Mouse (Mus musculus) thymus, adult 2 months (tissue): Measurements from ENCODE around the gene Sh3pxd2a. TPM values are rescaled to one million over a fixed set of nuclear protein-coding genes. Genes with fewer than 3 reads are reported as not detected.

Source experiments
- DNase-seq: peaks from one replicate; pipeline ENCODE4 v3.0.0; 2021
- H3K27ac ChIP-seq: fragments of 200-500 bp; 2 replicates; pipeline ENCODE4 v1.5.1; 2012; ENCODE audit warnings: low read length, control low read depth; ENCODE audit not compliant: control insufficient read depth, insufficient read depth
- H3K27me3 ChIP-seq: fragments of 200-500 bp; 2 replicates; pipeline ENCODE4 v1.6.1; 2012; ENCODE audit warnings: mild to moderate bottlenecking, low read length, moderate library complexity, mixed read lengths; ENCODE audit not compliant: control insufficient read depth, insufficient read depth
- H3K36me3 ChIP-seq: fragments of 200-500 bp; 2 replicates; pipeline ENCODE4 v1.6.1; 2012; ENCODE audit warnings: mild to moderate bottlenecking, low read length, moderate library complexity; ENCODE audit not compliant: control insufficient read depth, insufficient read depth
- H3K4me1 ChIP-seq: fragments of 200-500 bp; replicated peaks from 2 replicates; pipeline ENCODE4 v1.6.1; 2012; ENCODE audit warnings: low read length; ENCODE audit not compliant: control insufficient read depth, insufficient read depth
- H3K4me3 ChIP-seq: fragments of 200-500 bp; 2 replicates; pipeline ENCODE4 v1.5.1; 2012; ENCODE audit warnings: mild to moderate bottlenecking, low read length, control low read depth, moderate library complexity; ENCODE audit not compliant: control insufficient read depth, insufficient read depth
- CTCF ChIP-seq: fragments of 200-500 bp; IDR thresholded peaks from 2 replicates; pipeline ENCODE4 v1.5.1; 2012; ENCODE audit warnings: mild to moderate bottlenecking, control low read depth, low read length, moderate library complexity, borderline replicate concordance; ENCODE audit not compliant: control insufficient read depth, poor library complexity, insufficient read depth; ENCODE audit errors: extremely low read depth
- POLR2A ChIP-seq: fragments of 200-500 bp; IDR thresholded peaks from 2 replicates; pipeline ENCODE4 v1.6.1; 2012; ENCODE audit warnings: mild to moderate bottlenecking, low read length, control low read depth, moderate library complexity; ENCODE audit not compliant: control insufficient read depth, poor library complexity, insufficient read depth; ENCODE audit errors: extremely low read depth
- WGBS: fragments of 180-500 bp; shearing (Covaris S2); methylation state at CpG from one replicate; pipeline ENCODE4 v1.1.7; 2018; 5-methylcytosine and 5-hydroxymethylcytosine counted together
- polyA plus RNA-seq: library from polyadenylated mRNA; depleted of rRNA; stranded (reverse); fragments of >200 nt; gene quantifications from 2 replicates; pipeline ENCODE4 v1.2.3, GENCODE M21; 2012

The Sh3pxd2a gene
- polyA plus RNA-seq, 1 experiment: 19.4 TPM

DNA sequence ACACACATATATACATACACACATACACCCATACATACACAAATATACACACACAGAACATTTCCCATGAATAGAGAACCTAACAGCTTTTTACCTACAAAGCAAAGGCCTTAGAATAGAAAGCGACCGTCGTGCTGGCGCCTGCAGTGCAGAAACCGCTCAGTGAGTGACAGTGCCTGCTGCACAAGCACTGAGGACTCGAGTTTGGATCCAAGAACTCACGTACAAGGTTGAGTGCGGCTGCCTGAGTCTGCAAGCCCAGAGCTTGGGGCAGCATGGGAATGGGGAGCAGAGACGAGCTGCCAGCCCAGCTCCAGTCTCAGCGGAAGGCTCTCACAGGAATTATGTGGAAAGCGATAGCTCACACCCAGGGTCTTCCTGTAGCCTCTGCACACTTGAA, 43.7 kb downstream of the Sh3pxd2a start:
- TF ChIP-seq POLR2A: no peak
- TF ChIP-seq CTCF: no peak
- Histone ChIP-seq H3K27ac (no peak overlapping the region), H3K27me3 (no peaks in the 10 kb centered on the region), H3K4me1 (no peaks in the 10 kb centered on the region), H3K4me3 (no peak overlapping the region), H3K36me3 (peaks cover 6% of the 10 kb centered on the region; the same call in 1 of the 2 replicates)
- WGBS: 96% methylated on average over 11 of the region's 11 CpGs
- DNase-seq: no peak

DNA sequence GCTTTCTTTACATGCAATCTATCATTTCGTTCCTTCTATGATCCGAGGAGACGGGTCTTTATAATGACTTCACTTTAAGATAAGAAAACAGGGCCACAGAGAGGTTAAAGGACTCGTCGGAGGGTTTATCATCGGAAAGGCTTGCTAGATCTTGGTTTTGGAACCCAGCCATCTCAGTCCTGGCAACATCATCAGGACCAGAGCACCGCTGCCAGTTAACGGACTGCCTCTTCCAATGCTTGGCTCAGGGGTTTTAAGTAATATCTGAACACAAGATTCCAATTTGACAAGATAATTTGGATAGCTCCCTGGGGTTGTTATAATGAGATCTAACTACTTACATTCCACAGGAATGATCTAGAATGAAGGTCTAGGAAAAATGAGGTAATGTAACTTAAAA, 45.0 kb downstream of the Sh3pxd2a start:
- no peak overlapping the region for H3K4me3 ChIP-seq
- H3K36me3 ChIP-seq: peaks cover 6% of the 10 kb centered on the region; the same call in 1 of the 2 replicates
- no peak for TF ChIP-seq CTCF
- TF ChIP-seq POLR2A: no peak
- DNase-seq: no peak
- H3K4me1 ChIP-seq: no peaks in the 10 kb centered on the region
- no peak overlapping the region for H3K27ac ChIP-seq
- WGBS: over 99% methylated on average over 8 of the region's 8 CpGs
- H3K27me3 ChIP-seq: no peaks in the 10 kb centered on the region

DNA sequence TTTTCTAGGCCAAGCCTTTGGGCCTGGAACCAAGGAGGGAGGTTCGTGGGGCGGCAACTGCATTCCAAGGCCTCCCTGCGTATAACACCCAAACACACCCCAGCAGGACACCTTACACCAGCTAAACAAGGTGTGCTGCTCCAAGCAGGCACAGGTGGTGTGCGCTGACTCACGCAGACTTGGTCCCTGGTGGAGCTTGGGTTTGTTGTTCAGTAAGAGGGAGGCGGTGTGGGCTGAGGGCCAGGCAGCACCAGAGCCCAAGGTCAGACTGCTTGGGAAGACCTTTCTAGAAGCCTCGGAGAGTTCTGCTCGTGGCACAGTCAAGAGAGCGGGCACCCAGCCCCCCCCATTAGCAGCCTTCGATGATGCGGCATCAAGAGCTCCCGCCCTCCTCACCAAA, 48.0 kb downstream of the Sh3pxd2a start:
- Histone ChIP-seq H3K36me3 (no peaks in the 10 kb centered on the region), H3K27ac (no peak overlapping the region), H3K27me3 (no peaks in the 10 kb centered on the region), H3K4me3 (no peak overlapping the region), H3K4me1 (peaks cover 15% of the 10 kb centered on the region)
- WGBS: 94% methylated on average over 12 of the region's 12 CpGs
- TF ChIP-seq CTCF (no peak), POLR2A (no peak)
- DNase-seq: no peak

DNA sequence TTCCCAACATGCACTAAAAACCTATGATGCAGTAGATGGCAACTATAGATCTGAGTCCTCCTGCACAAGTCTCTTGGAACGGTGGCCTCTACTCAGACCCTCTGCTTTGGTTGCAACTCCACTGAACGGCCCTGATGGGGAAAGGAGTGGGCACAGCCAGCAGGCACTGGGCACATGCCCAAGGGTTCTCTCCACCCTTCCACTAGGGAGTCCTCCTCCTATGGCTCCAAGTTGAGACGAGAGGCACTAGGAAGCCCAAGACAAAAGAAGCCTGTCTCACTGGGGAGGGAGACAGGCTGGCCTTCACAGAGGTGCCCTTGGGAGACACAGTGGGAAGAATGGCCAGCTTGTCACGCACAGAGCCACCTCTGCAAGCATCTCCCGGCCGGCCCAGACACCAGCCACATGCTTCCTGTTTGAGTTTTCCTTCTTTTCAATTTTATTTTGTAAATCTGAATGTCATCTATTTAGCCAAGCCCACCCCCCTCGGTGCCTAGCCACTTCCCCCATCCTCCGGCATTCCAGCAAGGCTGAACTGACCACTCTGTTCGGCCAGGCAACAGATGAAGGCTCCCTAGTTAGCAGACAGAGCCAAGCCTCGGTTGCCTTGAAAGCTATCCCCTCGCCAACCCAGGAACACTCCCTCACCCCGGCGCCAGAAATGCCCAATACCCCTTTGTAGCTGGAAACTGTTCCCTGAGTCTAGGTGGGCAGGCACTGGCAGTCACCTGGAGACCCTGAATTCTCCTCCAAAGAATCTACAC, 49.9 kb downstream of the Sh3pxd2a start:
- no peak overlapping the region for H3K27ac ChIP-seq
- no peak for TF ChIP-seq POLR2A
- no peak for TF ChIP-seq CTCF
- H3K27me3 ChIP-seq: no peaks in the 10 kb centered on the region
- WGBS: 91% methylated on average over 13 of the region's 13 CpGs
- no peak for DNase-seq
- no peaks in the 10 kb centered on the region for H3K36me3 ChIP-seq
- peaks cover 15% of the 10 kb centered on the region for H3K4me1 ChIP-seq
- no peak overlapping the region for H3K4me3 ChIP-seq

DNA sequence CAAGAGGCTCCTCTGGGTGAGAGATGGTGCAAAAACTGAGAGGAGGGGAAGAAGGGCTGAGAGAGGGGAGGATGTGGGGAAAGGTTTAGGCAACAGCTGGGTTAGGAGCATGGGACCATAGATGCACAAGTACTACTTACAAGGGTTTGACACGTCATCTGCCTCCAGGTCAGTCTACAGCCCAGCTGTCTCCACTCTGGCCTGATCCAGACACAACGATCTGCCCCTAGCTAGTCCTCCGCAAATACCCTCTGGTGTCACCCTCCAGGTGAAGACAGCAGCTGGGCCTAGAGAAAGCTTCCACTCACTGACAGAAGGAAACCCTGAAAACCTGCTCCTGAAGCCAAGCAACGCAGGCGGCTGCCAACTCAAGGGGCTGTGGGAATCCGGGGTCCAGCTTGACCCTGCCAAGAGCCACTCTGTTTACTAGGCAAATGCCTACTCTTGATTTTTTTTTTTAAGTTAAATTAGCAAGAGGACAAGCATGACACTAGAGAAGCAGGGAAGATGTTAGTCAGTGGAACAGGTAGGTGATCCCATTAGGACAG, 50.7 kb downstream of the Sh3pxd2a start:
- H3K36me3 ChIP-seq: no peaks in the 10 kb centered on the region
- H3K4me3 ChIP-seq: no peak overlapping the region
- WGBS: 83% methylated on average over 6 of the region's 6 CpGs
- no peaks in the 10 kb centered on the region for H3K27me3 ChIP-seq
- peaks cover 15% of the 10 kb centered on the region for H3K4me1 ChIP-seq
- DNase-seq: no peak
- H3K27ac ChIP-seq: peak overlapping the region; percentile 6; the same call in 1 of the 2 replicates
- TF ChIP-seq POLR2A: no peak
- TF ChIP-seq CTCF: no peak

DNA sequence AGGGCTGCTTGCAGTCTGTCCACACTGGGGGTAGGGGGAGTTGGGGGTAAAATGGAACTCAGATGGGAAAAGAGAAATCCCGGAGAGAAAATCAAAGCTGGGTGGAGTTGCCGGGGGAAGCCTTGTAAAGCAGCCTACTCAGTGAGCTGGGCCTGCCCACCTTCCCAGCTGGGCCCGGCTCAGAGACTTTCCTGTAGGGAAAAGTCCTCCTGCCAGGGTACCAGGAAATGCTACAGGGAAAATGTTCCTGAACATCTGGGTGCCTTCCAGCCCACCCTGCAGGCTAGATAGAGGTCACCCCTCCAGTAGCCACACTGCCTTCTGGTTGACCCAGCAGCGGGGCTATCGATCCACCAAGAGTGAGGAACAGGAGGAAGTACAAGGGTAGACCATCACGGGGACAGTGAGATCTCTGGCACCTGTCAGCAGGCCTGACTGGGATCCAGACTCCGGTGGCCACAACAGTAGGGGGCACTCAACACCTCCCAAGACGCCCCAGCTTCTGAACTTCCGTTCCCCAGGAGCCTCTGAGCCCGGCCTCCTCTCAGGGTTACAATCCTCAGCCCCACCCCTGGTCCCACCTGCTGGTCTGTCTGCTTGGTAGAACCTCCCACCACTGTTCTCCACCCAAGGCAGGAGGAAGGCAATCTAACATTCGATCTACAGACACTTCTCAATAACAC, 51.5 kb downstream of the Sh3pxd2a start:
- Histone ChIP-seq H3K4me1 (peaks cover 15% of the 10 kb centered on the region), H3K27ac (peak overlapping the region; percentile 6; the same call in 1 of the 2 replicates), H3K36me3 (no peaks in the 10 kb centered on the region), H3K27me3 (no peaks in the 10 kb centered on the region), H3K4me3 (no peak overlapping the region)
- peak; percentile 65 for DNase-seq
- 47% methylated on average over 11 of the region's 11 CpGs for WGBS
- TF ChIP-seq POLR2A (no peak), CTCF (peak; percentile 79)
